Mouse (Mus musculus) common myeloid progenitor, adult 5-6 weeks (primary cell): ENCODE data around the gene Rnf185. TPM values are rescaled to one million over a fixed set of nuclear protein-coding genes. Genes with fewer than 3 reads are reported as not detected.

Experiments used
- ATAC-seq: replicated peaks from 2 replicates; pipeline ENCODE4 v1.8.0; 2016; ENCODE audit warnings: low read depth, mild to moderate bottlenecking, moderate TSS enrichment, inconsistent platforms; ENCODE audit not compliant: poor library complexity, severe bottlenecking
- total RNA-seq: library from RNA; stranded (forward); fragments of 200-1000, 187-1606 nt; gene quantifications from 2 replicates; pipeline ENCODE4 v1.2.3, GENCODE M21; 2017

The Rnf185 gene
- total RNA-seq, 1 experiment from 2014 or later = 8.4 TPM

- peak; percentile 12 for ATAC-seq
Observed at GRCm38 (mm10) chr11:3451701-3452163, 431 bp downstream of the Rnf185 start.

GRCm38 (mm10) chr11:3444875-3445274 is 7.3 kb downstream of the Rnf185 start:
- no peak for ATAC-seq

- ATAC-seq = no peak
Observed at GRCm38 (mm10) chr11:3443091-3443490, 9.1 kb downstream of the Rnf185 start.

- ATAC-seq = no peak
Observed at GRCm38 (mm10) chr11:3442677-3443076, 9.5 kb downstream of the Rnf185 start.

- no peak for ATAC-seq
Observed at GRCm38 (mm10) chr11:3441696-3442443, 10.3 kb downstream of the Rnf185 start.

GRCm38 (mm10) chr11:3437621-3438020 is 14.5 kb downstream of the Rnf185 start:
- no peak for ATAC-seq

- ATAC-seq = no peak
Observed at GRCm38 (mm10) chr11:3433809-3434208, 18.4 kb downstream of the Rnf185 start.

- no peak for ATAC-seq
Observed at GRCm38 (mm10) chr11:3431976-3432603, 20.1 kb downstream of the Rnf185 start.

- no peak for ATAC-seq
Observed at GRCm38 (mm10) chr11:3431515-3431914, 20.6 kb downstream of the Rnf185 start.

GRCm38 (mm10) chr11:3428632-3429031 is 23.5 kb downstream of the Rnf185 start:
- ATAC-seq = no peak

GRCm38 (mm10) chr11:3427697-3428230 is 24.4 kb downstream of the Rnf185 start:
- no peak for ATAC-seq

GRCm38 (mm10) chr11:3422242-3422641 is 29.9 kb downstream of the Rnf185 start:
- no peak for ATAC-seq

- no peak for ATAC-seq
Observed at GRCm38 (mm10) chr11:3418741-3419140, 33.4 kb downstream of the Rnf185 start.

- ATAC-seq = no peak
Observed at GRCm38 (mm10) chr11:3417795-3418194, 34.4 kb downstream of the Rnf185 start.

GRCm38 (mm10) chr11:3416399-3416798 is 35.8 kb downstream of the Rnf185 start:
- ATAC-seq = no peak

- ATAC-seq = no peak
Observed at GRCm38 (mm10) chr11:3412111-3412510, 40.1 kb downstream of the Rnf185 start.

- peak; percentile 98 for ATAC-seq
Observed at GRCm38 (mm10) chr11:3408997-3409732, 43.0 kb downstream of the Rnf185 start, which contains the start of gene Limk2. Gene Limk2 (minus strand): TSS chr11:3409189.

GRCm38 (mm10) chr11:3408131-3408996 is 43.8 kb downstream of the Rnf185 start:
- ATAC-seq = no peak

GRCm38 (mm10) chr11:3404287-3405047 is 47.7 kb downstream of the Rnf185 start:
- no peak for ATAC-seq
